Mouse (Mus musculus) neural tube, embryonic 10.5 days (tissue): ENCODE results near the gene Rictor.

Source experiments
- DNase-seq: peaks from one replicate; pipeline ENCODE4 v3.0.0-alpha.2; 2017; ENCODE audit warnings: low spot score; ENCODE audit errors: extremely low spot score

Rictor gene

GRCm38 (mm10) chr15:6707936-6708525 is at the start of gene Rictor:
Gene Rictor, plus strand, starts transcription at chr15:6708379.
- peak; percentile 93 for DNase-seq

GRCm38 (mm10) chr15:6661951-6662350 is 46.2 kb upstream of the Rictor start:
- no peak for DNase-seq

GRCm38 (mm10) chr15:6663991-6664390 is 44.2 kb upstream of the Rictor start:
- DNase-seq: no peak

- DNase-seq: peak; percentile 15
These were observed 42.1 kb upstream of the Rictor start for GRCm38 (mm10) chr15:6666072-6666471.

- peak; percentile 13 for DNase-seq
These were observed 39.3 kb upstream of the Rictor start for GRCm38 (mm10) chr15:6668793-6669437.

- DNase-seq: no peak
These were observed 29.7 kb upstream of the Rictor start for GRCm38 (mm10) chr15:6678479-6678878.

GRCm38 (mm10) chr15:6702164-6702563 is 6.0 kb upstream of the Rictor start:
- no peak for DNase-seq

- DNase-seq: no peak
These were observed 2.8 kb upstream of the Rictor start for GRCm38 (mm10) chr15:6705351-6705901.

- DNase-seq: peak; percentile 84
These were observed 636 bp upstream of the Rictor start for GRCm38 (mm10) chr15:6707551-6707935.

- DNase-seq: peak; percentile 71
These were observed 605 bp downstream of the Rictor start for GRCm38 (mm10) chr15:6708526-6709441.

- DNase-seq: no peak
These were observed 1.4 kb downstream of the Rictor start for GRCm38 (mm10) chr15:6709618-6710017.

GRCm38 (mm10) chr15:6710341-6710740 is 2.2 kb downstream of the Rictor start:
- DNase-seq: no peak

- no peak for DNase-seq
These were observed 3.0 kb downstream of the Rictor start for GRCm38 (mm10) chr15:6711226-6711625.

- no peak for DNase-seq
These were observed 6.6 kb downstream of the Rictor start for GRCm38 (mm10) chr15:6714819-6715218.

GRCm38 (mm10) chr15:6715237-6715636 is 7.1 kb downstream of the Rictor start:
- DNase-seq: no peak

- DNase-seq: no peak
These were observed 13.2 kb downstream of the Rictor start for GRCm38 (mm10) chr15:6721385-6721784.

GRCm38 (mm10) chr15:6721802-6722201 is 13.6 kb downstream of the Rictor start:
- DNase-seq: no peak

GRCm38 (mm10) chr15:6722405-6723176 is 14.4 kb downstream of the Rictor start:
- DNase-seq: no peak

- no peak for DNase-seq
These were observed 15.2 kb downstream of the Rictor start for GRCm38 (mm10) chr15:6723338-6723737.

GRCm38 (mm10) chr15:6724442-6724841 is 16.3 kb downstream of the Rictor start:
- no peak for DNase-seq
